ENCODE assay signal across 10 mouse cellular contexts in the genomic region with DNA sequence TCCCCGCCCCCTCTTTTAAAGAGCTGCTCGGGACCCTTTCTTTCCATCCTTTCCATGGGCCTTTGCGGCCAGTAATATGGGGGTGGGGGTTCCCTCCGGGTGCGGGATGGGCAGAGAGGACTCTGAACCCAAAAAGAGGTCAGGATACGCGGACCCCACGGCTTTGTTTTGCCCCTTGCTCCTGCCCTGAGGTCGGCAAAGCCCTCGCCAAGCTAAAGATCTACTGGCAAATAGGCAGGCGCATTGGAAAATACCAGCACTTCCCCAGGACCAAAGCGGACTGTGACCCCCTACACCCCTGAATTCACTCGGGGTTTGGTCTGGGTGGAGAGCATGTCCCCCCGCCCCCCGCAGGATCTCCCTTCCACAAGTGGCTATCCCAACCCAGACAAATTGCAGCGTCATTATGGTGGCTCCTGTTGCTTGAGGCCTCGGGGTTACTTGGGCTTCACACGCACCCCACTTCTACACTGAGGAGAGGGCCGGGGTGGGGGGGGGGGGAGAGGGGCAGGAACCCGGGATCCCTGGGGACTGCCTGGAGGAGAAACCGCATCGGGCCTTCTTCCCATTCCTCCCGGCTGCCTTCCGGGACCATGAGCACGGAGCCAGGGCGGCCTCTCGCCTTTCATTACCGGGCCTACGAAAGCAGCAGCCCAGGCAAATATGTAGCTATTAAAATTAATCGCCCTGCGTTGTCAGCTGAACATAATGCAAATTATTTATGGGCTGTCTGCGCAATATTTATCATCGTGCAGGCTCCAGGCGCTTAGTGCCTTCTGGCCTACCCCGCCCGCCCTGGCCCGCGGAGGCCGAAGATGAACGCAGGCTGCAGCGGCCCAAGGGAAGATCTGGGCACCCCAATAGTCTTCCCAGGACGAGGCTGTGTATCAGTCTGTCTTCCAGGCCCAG. TPM values are rescaled to one million over a fixed set of nuclear protein-coding genes. Genes with fewer than 3 reads are reported as not detected.
A peak's percentile ranks its signal among the peaks of the same experiment; 100 is the strongest.
DNase-seq lines count a peak whose midpoint lies in the region; ATAC-seq and TF ChIP-seq lines count a peak whose summit lies in the region.
"Had no signal": no experiment of that assay in that cellular context is flagged by ENCODE, and none has a peak within 500 bp of the region (broad histone marks: within the 10 kb centered on the region; RNA-seq: fewer than 3 reads in every experiment).

No protein-coding gene starts in this region.

- H3K9me3 ChIP-seq in embryonic facial prominence, embryonic 10.5 days, result no peaks in the 10 kb centered on the region
- H3K9me3 ChIP-seq in hindbrain, embryonic 14.5 days (ENCODE audit: control insufficient read depth, low read length), result no peaks in the 10 kb centered on the region
- no peaks in the 10 kb centered on the region for H3K9me3 ChIP-seq in midbrain, embryonic 13.5 days
- H3K9me3 ChIP-seq: G1E had no signal

- DNase-seq in kidney, adult 2 months, result no peak
- no peak for DNase-seq in kidney, adult 8-10 months
- DNase-seq in embryonic facial prominence, embryonic 10.5 days (ENCODE audit: low spot score), result peak; percentile 29
- no peak for DNase-seq in hindbrain, embryonic 14.5 days (ENCODE audit: low spot score)
- no peak for DNase-seq in cerebellum, postnatal 14 days
- DNase-seq in Muller cell, postnatal 12 days (ENCODE audit: inconsistent ontology term), result no peak
- DNase-seq: cerebellum, adult 9-10 months had no signal

- H3K27ac ChIP-seq in kidney, adult 2 months (ENCODE audit: insufficient read depth, low read depth, low read length), result no peak overlapping the region
- peak overlapping the region; percentile 81 for H3K27ac ChIP-seq in embryonic facial prominence, embryonic 10.5 days (replicated peaks)
- H3K27ac ChIP-seq in hindbrain, embryonic 14.5 days, result no peak overlapping the region
- peak overlapping the region; percentile 51; the same call in 1 of the 2 replicates for H3K27ac ChIP-seq in midbrain, embryonic 13.5 days

- no peak for TF ChIP-seq POLR2A in kidney, adult 2 months (IDR thresholded peaks at IDR 0.05; ENCODE audit: low read depth, low read length)

- H3K4me3 ChIP-seq in kidney, adult 2 months (ENCODE audit: insufficient read depth, low read depth, low read length), result peak overlapping the region; percentile 33; the same call in 1 of the 2 replicates
- peak overlapping the region; percentile 47 for H3K4me3 ChIP-seq in embryonic facial prominence, embryonic 10.5 days
- peak overlapping the region; percentile 22 for H3K4me3 ChIP-seq in hindbrain, embryonic 14.5 days (replicated peaks; ENCODE audit: low read length)
- H3K4me3 ChIP-seq in midbrain, embryonic 13.5 days (replicated peaks), result peak overlapping the region; percentile 21

- H3K4me2 ChIP-seq in hindbrain, embryonic 14.5 days (replicated peaks), result peak overlapping the region; percentile 52
- H3K4me2 ChIP-seq in midbrain, embryonic 13.5 days (replicated peaks), result peak overlapping the region; percentile 51

- peaks cover 5% of the 10 kb centered on the region; the same call in 1 of the 2 replicates for H3K4me1 ChIP-seq in kidney, adult 2 months (ENCODE audit: control insufficient read depth, insufficient read depth, low read length)
- peaks cover 68% of the 10 kb centered on the region for H3K4me1 ChIP-seq in embryonic facial prominence, embryonic 10.5 days
- H3K4me1 ChIP-seq in hindbrain, embryonic 14.5 days (replicated peaks; ENCODE audit: control insufficient read depth, insufficient read depth, low read length), result peaks cover 7% of the 10 kb centered on the region
- peaks cover 51% of the 10 kb centered on the region for H3K4me1 ChIP-seq in midbrain, embryonic 13.5 days (replicated peaks)

- ATAC-seq in hindbrain, embryonic 14.5 days (ENCODE audit: low FRiP score), result no peak
- ATAC-seq in midbrain, embryonic 13.5 days, result peak; percentile 24
- ATAC-seq in activated CD4-positive, CD25-positive, alpha-beta regulatory T cell, adult 4 months, result no peak

- no peak for TF ChIP-seq CTCF in kidney, adult 2 months (conservative IDR thresholded peaks at IDR 0.05; ENCODE audit: insufficient read depth, insufficient read length, low read depth, low read length)

- H3K9ac ChIP-seq in hindbrain, embryonic 14.5 days, result peak overlapping the region; percentile 39
- H3K9ac ChIP-seq in midbrain, embryonic 13.5 days (replicated peaks), result peak overlapping the region; percentile 32; the same call in 1 of the 2 replicates

- H3K27me3 ChIP-seq in kidney, adult 2 months (replicated peaks; ENCODE audit: control insufficient read depth, insufficient read depth, low read length), result no peaks in the 10 kb centered on the region
- peaks cover 99% of the 10 kb centered on the region for H3K27me3 ChIP-seq in embryonic facial prominence, embryonic 10.5 days (replicated peaks; ENCODE audit: low read depth, poor library complexity, severe bottlenecking)
- peaks cover 71% of the 10 kb centered on the region for H3K27me3 ChIP-seq in hindbrain, embryonic 14.5 days (ENCODE audit: control insufficient read depth, insufficient read depth, low read length)
- peaks cover 87% of the 10 kb centered on the region for H3K27me3 ChIP-seq in midbrain, embryonic 13.5 days

- WGBS in kidney, adult 2 months, result 60% methylated on average over 41 of the region's 42 CpGs
- 9% methylated on average over 42 of the region's 42 CpGs for WGBS in embryonic facial prominence, embryonic 10.5 days
- WGBS in hindbrain, embryonic 14.5 days, result 19% methylated on average over 37 of the region's 42 CpGs
- WGBS in midbrain, embryonic 13.5 days, result 12% methylated on average over 41 of the region's 42 CpGs

- H3K36me3 ChIP-seq in kidney, adult 2 months (ENCODE audit: control insufficient read depth, insufficient read depth, low read length), result no peaks in the 10 kb centered on the region
- no peaks in the 10 kb centered on the region for H3K36me3 ChIP-seq in embryonic facial prominence, embryonic 10.5 days (replicated peaks)
- H3K36me3 ChIP-seq in hindbrain, embryonic 14.5 days (replicated peaks; ENCODE audit: control insufficient read depth, insufficient read depth), result no peaks in the 10 kb centered on the region
- no peaks in the 10 kb centered on the region for H3K36me3 ChIP-seq in midbrain, embryonic 13.5 days
- H3K36me3 ChIP-seq: G1E had no signal

RNA-seq across cellular contexts. Expression of a gene that starts 7.9 kb away (rescaled TPM):
- 5.7 and 6.4 TPM in 2 replicates for polyA plus RNA-seq in kidney, adult 2 months (2012; rRNA removed)
- polyA plus RNA-seq in embryonic facial prominence, embryonic 10.5 days (2016; fragmentation: Nextera tagmentation; extraction: Ambion mirVana), result 23.7 and 26.3 TPM in 2 replicates
- 16.1 and 17.5 TPM in 2 replicates for polyA plus RNA-seq in hindbrain, embryonic 14.5 days (2014; fragmentation: Nextera tagmentation; extraction: Ambion mirVana)
- 24.1 and 25.4 TPM in 2 replicates for polyA plus RNA-seq in midbrain, embryonic 13.5 days (2015; fragmentation: Nextera tagmentation; extraction: Ambion mirVana)
- 10 to 100 TPM; 21.6 to 23.6 TPM for polyA plus RNA-seq in activated CD4-positive, CD25-positive, alpha-beta regulatory T cell, adult 4 months (2017; shearing (Covaris generic))

Comparison
In these comparisons a context has a peak if more than half of its experiments do, and no peak if none do; other contexts are left out.
1. H3K27ac ChIP-seq: peak in embryonic facial prominence, embryonic 10.5 days (single experiment) and midbrain, embryonic 13.5 days (single experiment); none in kidney, adult 2 months (single experiment) and hindbrain, embryonic 14.5 days (single experiment).
2. Peak in every context shown above with its lines, with median percentiles within 50 percentile points of each other: H3K4me3 ChIP-seq.